Mouse (Mus musculus) kidney, postnatal 14 days (tissue): ENCODE results near the gene Rundc3b.

Experiments
- DNase-seq: peaks from one replicate; pipeline ENCODE4 v3.0.0; 2022; ENCODE audit warnings: mixed read lengths

The Rundc3b gene

GRCm38 (mm10) chr5:8622596-8623231, at the start of gene Rundc3b:
Gene Rundc3b (minus strand): TSS chr5:8622952.
- peak; percentile 91 for DNase-seq

DNA sequence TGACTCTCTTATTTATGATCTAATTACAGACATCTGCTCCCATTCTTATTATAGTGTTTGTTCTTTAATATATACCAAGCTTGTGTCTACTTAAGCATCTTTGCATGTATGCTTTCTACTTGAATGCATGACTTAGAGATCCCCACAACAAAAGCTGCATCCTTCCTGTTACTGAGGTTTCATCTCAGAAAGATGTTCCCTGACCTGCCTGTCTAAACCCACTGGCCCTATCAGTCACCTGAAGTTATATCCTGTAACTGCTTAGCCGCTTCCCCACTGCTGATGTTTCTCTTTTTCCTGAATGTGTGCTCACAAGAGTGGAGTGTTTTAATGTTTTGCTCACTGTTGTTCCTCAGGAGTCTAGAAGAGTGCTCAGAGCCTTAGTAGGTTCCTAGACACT, 46.9 kb upstream of the Rundc3b start:
- no peak for DNase-seq

- DNase-seq, result no peak
Measured at GRCm38 (mm10) chr5:8667758-8668474, 45.2 kb upstream of the Rundc3b start.

DNA sequence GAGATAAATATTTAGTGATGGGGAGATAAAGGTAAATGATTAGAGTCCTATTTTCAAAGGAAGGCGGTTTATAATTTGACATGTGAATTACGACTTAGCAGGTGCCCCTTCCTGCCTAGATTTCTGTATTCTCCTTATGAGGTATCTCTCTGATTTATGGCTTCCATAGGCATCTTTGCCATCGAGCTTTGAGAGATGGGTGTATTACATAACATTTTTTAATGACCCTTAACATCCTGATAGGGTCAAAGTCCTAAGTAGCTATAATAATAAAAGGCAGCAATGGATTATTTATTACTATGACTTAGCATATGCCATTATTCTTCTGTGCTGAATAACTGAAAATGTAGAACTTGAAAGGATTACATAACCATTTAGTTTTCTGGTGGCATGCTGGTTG, 41.9 kb upstream of the Rundc3b start:
- DNase-seq, result no peak

GRCm38 (mm10) chr5:8660738-8661151, 38.0 kb upstream of the Rundc3b start:
- no peak for DNase-seq

GRCm38 (mm10) chr5:8659911-8660737, 37.4 kb upstream of the Rundc3b start, which contains the start of gene Abcb1a:
Gene Abcb1a (plus strand): TSS chr5:8660077.
- peak; percentile 59 for DNase-seq

GRCm38 (mm10) chr5:8652085-8652484, 29.3 kb upstream of the Rundc3b start:
- DNase-seq, result no peak

DNA sequence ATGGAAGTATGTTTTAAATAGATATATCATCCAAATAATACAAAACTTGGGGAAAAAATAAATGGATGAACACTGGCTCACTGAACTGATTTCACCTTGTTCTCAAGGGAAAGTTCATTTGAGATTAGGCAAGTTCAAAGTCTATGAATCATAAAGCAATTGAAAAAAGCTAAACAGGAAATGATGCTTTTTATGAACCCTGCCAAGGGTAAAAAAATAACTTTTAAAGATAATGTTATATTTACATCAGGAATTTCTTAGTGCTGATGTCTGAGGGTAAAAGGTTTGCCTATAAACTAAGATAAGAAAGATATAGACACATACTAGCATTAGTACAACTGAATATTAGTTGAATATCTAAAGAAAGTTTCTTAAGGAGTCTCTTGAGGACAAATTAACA, 26.0 kb upstream of the Rundc3b start:
- DNase-seq, result no peak

DNA sequence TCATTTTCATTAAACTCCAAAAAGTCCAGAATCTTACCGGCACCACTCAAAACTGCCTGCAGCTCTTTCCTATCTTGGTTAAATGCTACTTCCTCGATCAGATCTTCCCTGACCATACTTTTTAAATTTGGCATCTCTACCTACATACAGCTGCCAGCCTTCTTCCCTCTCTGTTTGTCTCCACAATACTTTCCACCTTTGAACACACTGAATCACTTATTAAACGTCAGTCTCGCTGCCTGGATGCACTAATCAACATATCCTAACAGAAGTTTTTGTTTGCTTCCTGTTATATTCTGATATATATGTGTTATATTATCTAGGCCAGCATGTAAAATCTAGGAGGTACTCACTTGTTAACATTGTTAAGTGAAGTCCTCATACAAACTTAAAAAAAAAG, 25.5 kb upstream of the Rundc3b start:
- DNase-seq, result no peak

DNA sequence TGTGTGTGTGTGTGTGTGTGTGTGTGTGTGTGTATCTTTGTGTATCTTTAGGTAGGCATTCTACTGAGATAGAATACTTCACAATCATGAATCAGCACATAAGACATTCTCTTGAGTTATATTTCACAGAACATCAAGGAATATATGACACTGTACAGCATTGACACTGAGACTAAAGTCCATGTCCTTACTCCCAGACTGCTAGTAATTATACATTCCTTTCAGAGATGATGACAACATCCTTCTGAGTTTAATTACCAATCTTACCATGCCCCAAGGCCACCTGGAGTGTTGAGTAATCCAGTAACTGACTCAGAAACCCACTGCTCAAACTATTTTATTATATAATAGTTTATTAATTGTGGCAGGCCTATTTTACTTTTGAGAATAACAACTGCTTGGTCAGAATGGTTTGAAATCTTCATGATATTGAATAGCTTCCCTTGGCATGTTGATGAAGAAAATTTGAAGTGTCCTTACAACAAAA, 11.8 kb upstream of the Rundc3b start:
- no peak for DNase-seq

DNA sequence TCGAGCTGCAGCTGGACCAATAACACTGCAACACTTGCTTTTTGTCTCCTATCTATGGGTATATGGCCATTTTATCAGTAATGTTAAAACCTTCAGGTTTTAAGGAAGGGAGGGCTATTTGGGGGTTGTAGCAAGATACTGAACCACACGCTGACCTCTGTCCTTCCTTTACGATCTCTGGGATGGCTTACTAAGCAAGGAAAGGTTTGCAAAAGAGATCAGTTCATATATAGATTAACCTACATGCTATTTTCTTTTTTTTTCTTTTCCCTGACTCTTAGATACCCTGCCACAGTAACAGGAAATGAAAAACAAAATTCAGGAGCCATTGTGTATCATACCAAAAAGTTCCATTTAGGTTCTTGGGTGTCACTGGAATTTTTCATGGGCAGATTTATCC, 10.1 kb upstream of the Rundc3b start:
- no peak for DNase-seq

- DNase-seq, result peak; percentile 46
Measured at GRCm38 (mm10) chr5:8622071-8622595, 619 bp downstream of the Rundc3b start.

GRCm38 (mm10) chr5:8571118-8571517, 51.6 kb downstream of the Rundc3b start:
- DNase-seq, result no peak

GRCm38 (mm10) chr5:8566867-8567266, 55.9 kb downstream of the Rundc3b start:
- no peak for DNase-seq

GRCm38 (mm10) chr5:8544512-8544911, 78.2 kb downstream of the Rundc3b start:
- no peak for DNase-seq

- DNase-seq, result no peak
Measured at GRCm38 (mm10) chr5:8542631-8543207, 80.0 kb downstream of the Rundc3b start.

- no peak for DNase-seq
Measured at GRCm38 (mm10) chr5:8541120-8542117, 81.3 kb downstream of the Rundc3b start.

- DNase-seq, result no peak
Measured at GRCm38 (mm10) chr5:8519006-8519405, 103.7 kb downstream of the Rundc3b start.

GRCm38 (mm10) chr5:8491778-8492177, 131.0 kb downstream of the Rundc3b start:
- no peak for DNase-seq

DNA sequence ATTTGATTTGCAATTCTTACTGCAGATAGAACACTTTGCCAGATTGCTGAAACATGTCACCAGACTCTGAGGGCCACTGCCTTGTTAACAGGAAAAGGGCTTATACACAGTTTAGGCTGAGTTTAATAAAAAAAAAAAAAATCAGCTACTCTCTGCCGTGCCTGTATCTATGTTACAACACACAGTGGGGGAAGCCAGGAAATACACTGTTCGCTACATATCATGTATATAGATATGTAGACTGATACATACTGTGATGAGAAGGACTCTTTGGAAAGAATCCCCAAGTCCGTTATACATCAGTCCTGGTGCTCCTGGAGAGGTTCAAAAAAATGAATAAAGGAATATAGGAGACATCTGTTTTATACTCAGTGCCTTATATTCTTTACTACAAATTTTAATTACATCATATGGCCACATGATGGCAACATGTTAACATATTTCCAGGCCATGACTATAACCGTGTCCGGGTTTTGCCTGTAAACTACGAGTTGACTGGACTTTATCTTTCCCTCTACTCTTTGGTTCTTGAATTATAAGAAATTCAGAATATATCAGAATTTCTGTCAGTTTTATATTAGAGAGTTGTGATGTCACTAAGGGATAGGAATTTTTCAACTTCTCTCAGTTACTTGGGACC, 133.2 kb downstream of the Rundc3b start:
- no peak for DNase-seq

GRCm38 (mm10) chr5:8488701-8489297, 134.0 kb downstream of the Rundc3b start:
- no peak for DNase-seq
